Mouse (Mus musculus) left cerebral cortex, postnatal 14 days (tissue): Measurements from ENCODE around the gene Lin7a. TPM values are rescaled to one million over a fixed set of nuclear protein-coding genes. Genes with fewer than 3 reads are reported as not detected.

Experiments used
- DNase-seq, 2 experiments: peaks; one replicate each; pipeline ENCODE4 v3.0.0; 2021 to 2022; ENCODE audit warnings: low spot score in 2 of 2, mixed read lengths in 1 of 2
- intact Hi-C: fragments of 180-260 bp; cut with DNase I; formaldehyde crosslinking; loops from one replicate; pipeline ENCODE4 v1.15.1; 2025
- total RNA-seq, 2 experiments: library from RNA; stranded (reverse); gene quantifications; 2 replicates each; pipeline ENCODE4 v1.2.3; 2021

The Lin7a gene
- total RNA-seq, 2 experiments from 2014 or later, result 67.7 to 77.9 TPM

- intact Hi-C loops, result no loop called here
- no peak for DNase-seq
These were observed 22.6 kb downstream of the Lin7a start for GRCm38 (mm10) chr10:107293934-107294664.

- no peak for DNase-seq
- intact Hi-C loops, result no loop called here
These were observed 29.2 kb downstream of the Lin7a start for GRCm38 (mm10) chr10:107300587-107301248.

GRCm38 (mm10) chr10:107310964-107311490, 39.5 kb downstream of the Lin7a start:
- no peak for DNase-seq
- intact Hi-C loops, result no loop called here

DNA sequence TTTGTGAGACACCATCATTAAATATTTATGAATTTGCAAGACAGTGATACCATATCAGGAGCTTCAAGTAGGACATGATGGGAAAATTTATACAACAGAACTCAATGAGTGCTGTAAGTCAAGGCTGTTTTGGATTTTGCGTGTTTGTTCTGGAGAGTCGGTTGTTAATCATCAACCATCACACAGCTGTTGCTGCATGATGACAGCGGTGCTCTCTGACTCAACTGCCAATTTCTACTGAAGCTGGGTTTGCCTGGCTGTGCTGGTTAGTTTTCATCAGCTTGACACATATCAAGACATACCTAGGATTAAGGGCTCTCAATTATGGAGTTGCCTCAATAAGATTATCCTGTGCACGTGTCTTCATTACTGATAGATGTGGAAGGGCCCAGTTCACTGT, 41.1 kb downstream of the Lin7a start:
- no peak for DNase-seq
- intact Hi-C loops, result no loop called here

DNA sequence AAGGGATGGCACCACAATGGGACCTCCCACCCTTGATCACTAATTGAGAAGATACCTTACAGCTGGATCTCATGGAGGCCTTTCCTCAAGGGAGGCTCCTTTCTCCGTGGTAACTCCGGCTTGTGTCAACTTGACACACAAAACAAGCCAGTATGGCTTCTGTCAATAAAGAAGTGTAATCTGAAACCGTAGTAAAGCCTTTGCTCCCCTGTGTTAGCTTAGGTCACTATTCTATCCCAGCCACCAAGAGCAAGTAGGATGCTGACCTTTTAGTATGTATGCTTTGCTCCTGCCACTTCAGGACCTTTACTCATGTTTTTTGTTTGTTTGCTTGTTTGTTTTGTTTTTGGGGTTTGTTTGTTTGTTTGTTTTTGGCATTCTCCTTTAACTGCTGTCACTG, 41.9 kb downstream of the Lin7a start:
- intact Hi-C loops, result no loop called here

GRCm38 (mm10) chr10:107315251-107315650, 43.8 kb downstream of the Lin7a start:
- no peak for DNase-seq
- intact Hi-C loops, result no loop called here

More for the DNA sequence above, 41.9 kb downstream of the Lin7a start:
- no peak for DNase-seq

- intact Hi-C loops, result no loop called here
These were observed 44.2 kb downstream of the Lin7a start for GRCm38 (mm10) chr10:107315681-107316080.

DNA sequence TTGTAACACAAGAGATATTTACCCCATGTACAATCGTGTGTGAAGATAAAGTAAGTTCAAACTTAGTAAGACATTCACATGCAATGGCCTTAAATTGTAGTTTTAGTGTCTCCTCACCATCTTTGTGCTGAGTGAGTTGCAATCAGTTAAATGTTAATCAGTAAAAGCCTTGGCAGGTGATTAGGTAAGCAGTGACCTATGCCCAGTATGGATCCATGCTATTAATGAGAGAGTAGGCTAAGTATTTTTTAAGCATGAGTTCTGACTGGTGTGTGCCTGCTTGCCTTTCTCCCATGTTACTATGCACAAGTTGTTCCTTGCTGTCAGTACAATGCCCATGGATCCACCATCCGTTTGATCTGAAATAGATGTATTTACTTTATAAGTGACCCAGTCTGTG, 44.6 kb downstream of the Lin7a start:
- intact Hi-C loops, result no loop called here
- no peak for DNase-seq

More at GRCm38 (mm10) chr10:107315681-107316080, 44.2 kb downstream of the Lin7a start:
- no peak for DNase-seq

- intact Hi-C loops, result no loop called here
- no peak for DNase-seq
These were observed 48.2 kb downstream of the Lin7a start for GRCm38 (mm10) chr10:107319648-107320047.

DNA sequence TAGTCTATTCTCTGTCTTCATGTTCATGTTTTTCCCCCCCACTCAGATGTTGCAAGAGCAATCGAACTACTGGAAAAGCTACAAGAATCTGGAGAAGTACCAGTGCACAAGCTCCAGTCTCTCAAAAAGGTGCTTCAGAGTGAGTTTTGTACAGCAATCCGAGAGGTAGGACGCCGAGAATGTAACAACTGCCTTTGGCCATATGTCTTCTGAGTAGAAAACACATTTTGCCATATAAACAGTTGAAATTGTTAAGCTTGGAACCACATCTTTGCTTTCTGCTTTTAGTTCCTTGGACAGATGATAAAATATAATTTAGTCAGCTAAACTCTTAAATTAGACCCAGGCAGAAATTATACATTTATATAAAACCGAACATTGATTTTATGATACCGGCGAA, 52.4 kb downstream of the Lin7a start:
- intact Hi-C loops, result no loop called here
- DNase-seq, result no peak

- intact Hi-C loops, result no loop called here
- no peak for DNase-seq
These were observed 54.1 kb downstream of the Lin7a start for GRCm38 (mm10) chr10:107325558-107325957.

DNA sequence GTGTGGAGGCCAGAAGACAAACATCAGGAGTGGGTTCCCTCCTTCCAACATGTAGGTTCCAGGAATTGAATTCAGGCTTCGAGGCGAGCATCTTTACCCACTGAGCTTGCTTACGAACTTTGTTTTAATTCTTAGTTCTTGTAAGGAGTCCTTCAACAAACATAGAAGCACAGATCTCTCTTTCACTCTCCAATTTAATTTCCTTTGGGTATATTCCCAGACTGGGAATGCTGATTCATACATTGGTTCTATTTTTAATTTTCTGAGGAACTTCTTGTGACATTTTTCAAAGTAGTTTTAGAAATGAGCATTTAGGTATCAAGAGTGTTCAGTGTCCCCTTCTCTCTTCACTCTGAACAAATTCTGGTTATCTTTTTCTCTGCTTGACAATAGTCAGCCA, 68.0 kb downstream of the Lin7a start:
- intact Hi-C loops, result no loop called here
- DNase-seq, result no peak

GRCm38 (mm10) chr10:107341151-107341550, 69.7 kb downstream of the Lin7a start:
- no peak for DNase-seq
- intact Hi-C loops, result no loop called here

GRCm38 (mm10) chr10:107344200-107344599, 72.7 kb downstream of the Lin7a start:
- no peak for DNase-seq
- intact Hi-C loops, result no loop called here

DNA sequence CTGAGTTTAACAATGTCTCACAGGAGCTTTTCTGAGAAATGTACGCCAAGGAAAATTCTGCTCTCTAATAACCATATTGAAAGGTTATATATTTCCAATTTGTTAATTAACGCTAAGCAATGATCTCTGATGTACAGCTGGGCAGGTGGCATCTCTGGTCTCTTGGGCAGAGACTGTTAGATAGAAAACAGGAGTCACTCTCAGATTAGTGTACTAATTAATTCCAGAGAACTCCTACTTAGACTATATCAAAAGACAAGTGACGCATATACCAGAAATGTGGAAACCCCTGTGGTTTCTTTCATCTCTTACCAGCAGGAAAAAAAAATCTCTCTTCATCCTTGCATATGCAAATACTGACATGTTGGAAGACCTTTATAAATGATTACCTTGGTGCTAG, 76.4 kb downstream of the Lin7a start:
- intact Hi-C loops, result no loop called here
- DNase-seq, result no peak

DNA sequence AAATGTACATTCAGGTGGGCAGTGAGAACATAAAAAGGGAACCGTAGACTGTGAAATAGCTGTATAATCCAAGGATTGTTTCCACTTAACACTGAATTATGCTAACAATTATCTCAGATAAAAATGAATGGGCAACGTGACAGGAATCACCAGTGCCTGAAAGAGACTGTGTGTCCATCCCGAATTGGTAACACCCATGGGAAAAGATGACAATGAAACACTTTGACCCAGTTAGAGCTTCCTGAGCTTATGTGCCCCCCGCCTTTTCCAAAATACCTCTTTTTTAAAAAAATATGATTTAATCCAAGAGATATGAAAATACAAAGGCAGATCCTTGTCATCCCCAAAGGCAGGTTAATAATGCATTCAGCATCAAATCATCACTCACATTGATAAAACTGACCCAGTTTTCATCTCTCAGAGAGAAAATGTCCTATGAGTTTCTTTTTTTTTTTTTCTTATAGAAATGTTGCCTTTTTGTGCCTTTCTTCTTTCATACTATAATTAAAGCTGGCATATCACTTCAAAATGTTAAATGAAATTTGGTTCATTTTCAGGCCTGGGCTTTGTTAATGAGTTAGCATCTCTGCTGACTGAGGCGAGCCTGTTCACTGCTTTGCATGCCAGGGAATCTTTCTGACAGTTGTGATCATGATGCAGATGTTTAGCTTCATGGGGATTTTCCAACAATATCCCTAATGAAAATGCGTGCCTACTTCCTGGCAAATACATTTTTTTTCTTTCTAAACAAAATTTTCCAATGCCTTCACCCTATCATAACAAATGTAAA, 80.4 kb downstream of the Lin7a start:
- no peak for DNase-seq
- intact Hi-C loops, result no loop called here

GRCm38 (mm10) chr10:107353483-107353882, 82.0 kb downstream of the Lin7a start:
- DNase-seq, result no peak
- intact Hi-C loops, result no loop called here

- no peak for DNase-seq
- intact Hi-C loops, result no loop called here
These were observed 87.1 kb downstream of the Lin7a start for GRCm38 (mm10) chr10:107358443-107359040.

GRCm38 (mm10) chr10:107359296-107359695, 87.8 kb downstream of the Lin7a start:
- intact Hi-C loops, result no loop called here
- DNase-seq, result no peak

GRCm38 (mm10) chr10:107361546-107361945, 90.1 kb downstream of the Lin7a start:
- intact Hi-C loops, result no loop called here
- no peak for DNase-seq
